Mouse (Mus musculus) liver, embryonic 18 days (tissue): ENCODE measurements around the gene Mkln1. TPM values are rescaled to one million over a fixed set of nuclear protein-coding genes. Genes with fewer than 3 reads are reported as not detected.

ENCODE experiments used
- polyA plus RNA-seq: library from polyadenylated mRNA; depleted of rRNA; stranded (reverse); fragments of >200 nt; gene quantifications from 2 replicates; pipeline ENCODE4 v1.2.3, GENCODE M21; 2012; rRNA removed

Mkln1 gene
- polyA plus RNA-seq: 38.4 TPM in 2 replicates

DNA sequence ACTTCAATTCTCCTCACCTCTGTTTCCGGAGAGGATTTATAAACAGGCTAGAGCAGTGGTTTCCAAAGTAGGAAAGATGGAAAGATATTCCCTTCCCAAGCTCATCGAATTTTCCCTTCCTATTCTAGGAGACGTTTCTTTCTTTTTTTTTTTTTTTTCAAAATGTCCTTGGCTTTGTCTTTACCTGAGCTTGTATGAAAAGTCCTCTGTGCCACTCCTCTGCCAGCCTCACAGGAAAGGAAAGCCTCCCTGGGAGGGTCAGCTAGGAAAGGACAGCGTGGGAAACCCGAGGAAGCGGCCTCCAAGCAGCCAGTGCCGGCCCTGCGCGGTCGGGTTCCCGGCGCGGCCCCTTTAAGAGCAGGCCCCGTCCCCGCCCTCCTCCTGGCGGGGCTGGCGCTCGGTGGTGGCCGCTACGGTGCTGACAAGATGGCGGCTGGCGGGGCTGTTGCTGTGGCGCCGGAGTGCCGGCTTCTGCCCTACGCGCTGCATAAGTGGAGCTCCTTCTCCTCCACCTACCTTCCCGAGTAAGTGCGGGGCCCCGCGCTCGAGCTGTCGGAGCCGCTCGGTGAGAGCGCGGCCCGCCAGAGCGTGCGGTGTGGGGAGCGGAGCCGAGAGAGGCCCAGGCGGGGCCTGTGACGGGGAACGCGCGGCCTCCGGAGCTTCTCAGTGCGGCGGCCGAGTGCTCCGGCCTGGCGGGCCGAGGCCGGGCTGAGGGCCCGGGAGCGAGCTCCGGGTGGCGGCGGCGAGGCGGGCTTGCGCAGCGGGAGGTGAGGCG, at the start of gene Mkln1:
Mkln1 (plus strand) TSS at position 305 of the 775 bp plus-strand sequence.

DNA sequence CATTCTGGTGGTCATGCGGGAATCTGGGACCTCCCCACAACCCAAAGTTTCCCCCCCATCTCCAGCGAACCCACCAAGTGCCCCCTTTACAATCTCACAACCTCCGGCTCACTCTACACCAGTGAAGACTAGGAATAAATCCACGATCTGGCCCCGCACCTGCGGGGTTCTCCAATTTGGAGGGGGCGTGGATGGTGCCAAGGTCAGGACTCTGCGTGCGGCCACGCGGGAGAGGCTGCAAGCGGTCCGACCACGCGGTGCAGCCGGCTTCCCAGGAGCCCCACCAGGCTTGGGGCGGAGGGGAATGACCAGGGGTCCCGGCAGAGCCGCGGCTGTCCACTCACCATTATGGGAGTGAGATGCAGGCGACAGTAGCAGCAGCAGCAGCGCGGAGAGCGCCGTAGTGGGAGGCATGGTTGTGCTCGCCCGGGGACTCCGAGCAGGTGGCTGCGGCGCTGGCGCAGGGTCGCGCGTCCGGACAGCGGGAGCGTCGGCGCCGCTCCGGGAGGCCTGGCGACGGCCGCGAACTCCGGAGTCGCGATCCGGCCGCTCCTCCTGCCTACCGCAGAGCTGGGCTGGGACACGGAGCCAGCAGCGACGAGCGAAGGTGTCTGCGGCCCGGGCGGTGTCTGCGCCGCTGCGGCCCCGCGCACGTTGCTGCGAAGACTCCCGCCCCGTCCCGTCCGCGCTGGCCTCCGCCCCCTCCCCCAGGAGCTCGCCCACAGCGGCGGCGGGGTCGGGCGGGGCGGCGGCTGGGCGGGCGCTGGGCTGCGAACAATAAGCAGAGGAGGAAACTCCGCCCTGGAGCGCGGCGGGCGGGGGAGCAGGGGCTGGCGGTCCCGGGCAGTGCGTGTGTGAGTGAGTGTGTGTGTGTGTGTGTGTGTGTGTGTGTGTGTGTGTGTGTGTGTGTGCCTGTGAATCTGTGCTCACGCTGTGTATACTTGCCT, 165.0 kb downstream of the Mkln1 start, which contains the start of gene Podxl:
Podxl (minus strand) TSS at position 747 of the 947 bp plus-strand sequence.

Other genes starting within 250 kb of the Mkln1 start
- gene Podxl, start 165.2 kb downstream of the Mkln1 start, polyA plus RNA-seq: 3.8 and 4.5 TPM in 2 replicates